Mouse (Mus musculus): ENCODE data around the gene Map3k21. TPM values are rescaled to one million over a fixed set of nuclear protein-coding genes. Genes with fewer than 3 reads are reported as not detected.
A peak's percentile ranks its signal among the peaks of the same experiment; 100 is the strongest.

The Map3k21 gene
- total and polyA plus RNA-seq, 2 experiments from 2014 or later: 0.89 to 3.7 TPM

DNA sequence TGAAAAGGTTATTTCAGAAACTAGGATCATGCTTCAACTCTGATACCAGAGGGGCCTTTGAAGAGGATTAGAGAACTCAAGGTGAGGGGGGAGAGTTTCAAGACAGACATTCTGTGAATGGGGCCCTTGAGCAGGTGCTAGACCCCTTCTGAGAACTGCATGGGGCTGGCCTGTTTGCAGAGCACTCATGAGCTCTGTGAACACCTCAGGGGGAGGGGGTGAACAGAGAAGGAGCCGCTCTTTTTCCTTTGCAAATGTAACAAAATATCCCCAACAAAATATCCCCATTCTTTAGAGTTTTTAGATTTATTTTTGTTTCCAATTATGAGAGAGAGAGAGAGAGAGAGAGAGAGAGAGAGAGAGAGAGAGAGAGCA is 47.7 kb downstream of the Map3k21 start:
- no peak for ATAC-seq
- Histone ChIP-seq H3K36me3 (ENCODE audit: insufficient read depth, low read length) (no peaks in the 10 kb centered on the region), H3K4me1 (ENCODE audit: insufficient read depth, low read length) (no peaks in the 10 kb centered on the region), H3K27me3 (ENCODE audit: insufficient read depth, low read length) (no peaks in the 10 kb centered on the region), H3K9me3 (ENCODE audit: low read length) (peaks cover 6% of the 10 kb centered on the region; the same call in 1 of the 2 replicates), H3K4me2 (ENCODE audit: low read depth, low read length) (no peak overlapping the region), H3K27ac (no peak overlapping the region), H3K9ac (replicated peaks; ENCODE audit: low read length) (no peak overlapping the region), H3K4me3 (ENCODE audit: low read length) (no peak overlapping the region)
- WGBS: 83% methylated on average over 1 of the region's 1 CpGs
- DNase-seq (ENCODE audit: low spot score): no peak
- no peak for TF ChIP-seq CTCF (IDR thresholded peaks at IDR 0.05; ENCODE audit: low read depth)

DNA sequence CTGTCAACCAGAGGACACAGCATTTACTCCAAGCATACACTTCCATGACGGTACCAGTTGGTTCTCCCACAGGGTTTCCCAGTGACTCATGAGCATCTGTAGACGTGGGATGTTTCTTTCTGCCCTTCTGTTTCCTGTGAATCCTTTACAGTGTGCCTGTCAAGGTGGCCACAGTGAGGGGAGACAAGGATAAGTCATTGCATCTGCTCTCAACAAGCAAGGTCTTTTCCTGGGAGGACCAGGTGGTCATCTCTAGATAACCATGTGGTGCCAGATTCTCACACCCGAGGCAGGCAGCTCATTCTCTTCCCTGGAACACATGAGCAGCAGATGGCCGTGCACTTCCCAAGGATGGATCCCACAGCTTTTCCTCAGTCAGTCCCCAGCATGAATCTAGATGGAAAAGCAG is 49.1 kb downstream of the Map3k21 start:
- DNase-seq (ENCODE audit: low spot score) (peak; percentile 65), ATAC-seq (peak; percentile 64)
- Histone ChIP-seq H3K4me2 (ENCODE audit: low read depth, low read length) (no peak overlapping the region), H3K9ac (replicated peaks; ENCODE audit: low read length) (no peak overlapping the region), H3K27ac (peak overlapping the region; percentile 56), H3K4me1 (ENCODE audit: insufficient read depth, low read length) (0 out of 2 replicates have a peak, but pooled peaks cover 7% of the 10 kb centered on the region), H3K9me3 (ENCODE audit: low read length) (peaks cover 6% of the 10 kb centered on the region; the same call in 1 of the 2 replicates), H3K4me3 (ENCODE audit: low read length) (no peak overlapping the region), H3K36me3 (ENCODE audit: insufficient read depth, low read length) (no peaks in the 10 kb centered on the region), H3K27me3 (ENCODE audit: insufficient read depth, low read length) (no peaks in the 10 kb centered on the region)
- no peak for TF ChIP-seq CTCF (IDR thresholded peaks at IDR 0.05; ENCODE audit: low read depth)
- WGBS: 57% methylated on average over 4 of the region's 4 CpGs

DNA sequence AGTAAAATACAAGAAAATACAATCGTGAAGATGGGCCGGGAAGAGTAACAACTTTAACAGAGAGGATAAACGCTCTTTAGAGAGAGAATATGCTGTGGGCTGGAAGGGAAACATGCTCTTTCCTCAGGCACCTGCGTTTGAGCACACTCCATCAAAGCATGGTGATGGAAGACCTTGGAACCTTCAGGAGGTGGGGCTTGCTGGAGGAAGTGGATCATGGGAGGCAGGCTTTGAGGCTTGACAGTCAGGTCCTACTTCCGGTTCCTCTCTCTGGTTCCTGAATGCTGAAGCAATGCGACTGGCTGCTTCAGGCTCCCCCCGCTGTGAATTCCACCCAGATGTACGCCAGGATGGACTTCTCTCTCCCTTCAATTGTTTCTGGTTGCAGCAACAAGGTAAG is 49.8 kb downstream of the Map3k21 start:
- Histone ChIP-seq H3K27me3 (ENCODE audit: insufficient read depth, low read length) (no peaks in the 10 kb centered on the region), H3K4me3 (ENCODE audit: low read length) (no peak overlapping the region), H3K4me1 (ENCODE audit: insufficient read depth, low read length) (0 out of 2 replicates have a peak, but pooled peaks cover 7% of the 10 kb centered on the region), H3K4me2 (ENCODE audit: low read depth, low read length) (no peak overlapping the region), H3K9ac (replicated peaks; ENCODE audit: low read length) (no peak overlapping the region), H3K36me3 (ENCODE audit: insufficient read depth, low read length) (no peaks in the 10 kb centered on the region), H3K27ac (peak overlapping the region; percentile 56), H3K9me3 (ENCODE audit: low read length) (peaks cover 6% of the 10 kb centered on the region; the same call in 1 of the 2 replicates)
- 88% methylated on average over 8 of the region's 8 CpGs for WGBS
- ATAC-seq (no peak), DNase-seq (ENCODE audit: low spot score) (no peak)
- no peak for TF ChIP-seq CTCF (IDR thresholded peaks at IDR 0.05; ENCODE audit: low read depth)

DNA sequence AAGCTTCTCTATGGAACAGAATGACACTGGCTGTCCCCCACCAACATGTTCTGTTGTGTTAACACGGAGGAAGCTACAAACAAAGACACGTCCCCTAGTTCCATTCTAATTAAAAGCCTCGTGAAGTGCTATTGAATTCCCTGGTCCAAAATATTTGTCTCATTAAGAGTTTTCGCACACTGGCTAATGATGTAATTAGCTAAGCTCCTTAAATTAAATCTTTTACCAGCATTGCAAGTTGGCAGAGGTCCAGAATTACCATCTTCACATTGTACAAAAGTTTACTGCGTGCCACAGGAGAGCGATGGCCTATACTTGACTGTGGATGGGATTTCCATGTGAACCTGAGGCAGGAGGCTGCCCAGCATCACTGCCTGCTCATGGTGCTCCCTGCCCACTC is 51.5 kb downstream of the Map3k21 start:
- Histone ChIP-seq H3K4me1 (ENCODE audit: insufficient read depth, low read length) (0 out of 2 replicates have a peak, but pooled peaks cover 7% of the 10 kb centered on the region), H3K36me3 (ENCODE audit: insufficient read depth, low read length) (no peaks in the 10 kb centered on the region), H3K9me3 (ENCODE audit: low read length) (peaks cover 6% of the 10 kb centered on the region; the same call in 1 of the 2 replicates), H3K27ac (no peak overlapping the region), H3K4me2 (ENCODE audit: low read depth, low read length) (no peak overlapping the region), H3K9ac (replicated peaks; ENCODE audit: low read length) (no peak overlapping the region), H3K27me3 (ENCODE audit: insufficient read depth, low read length) (no peaks in the 10 kb centered on the region), H3K4me3 (ENCODE audit: low read length) (no peak overlapping the region)
- TF ChIP-seq CTCF (IDR thresholded peaks at IDR 0.05; ENCODE audit: low read depth): no peak
- DNase-seq (ENCODE audit: low spot score) (peak; percentile 54), ATAC-seq (no peak)
- WGBS: 53% methylated on average over 6 of the region's 6 CpGs

DNA sequence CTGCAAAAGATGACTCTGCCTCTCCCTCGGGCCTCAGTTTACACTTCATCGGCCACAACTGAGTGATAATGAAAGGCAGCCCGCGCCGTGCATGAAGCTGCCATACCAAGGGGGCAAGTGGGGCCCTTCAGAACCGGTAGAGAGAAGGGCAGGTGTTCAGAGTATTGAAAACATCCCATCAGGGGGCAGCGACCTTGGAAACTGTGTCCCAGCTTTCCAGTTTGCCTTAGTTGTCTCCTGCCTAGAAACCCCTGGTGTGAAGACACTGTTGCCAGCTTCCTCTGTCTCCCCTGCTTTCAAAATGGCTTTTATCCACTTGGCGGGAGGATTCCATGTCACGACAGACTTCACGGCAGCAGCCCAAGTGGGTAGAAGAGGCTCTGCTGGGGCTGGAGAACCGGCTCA is 53.6 kb downstream of the Map3k21 start:
- Histone ChIP-seq H3K4me3 (ENCODE audit: low read length) (no peak overlapping the region), H3K9ac (replicated peaks; ENCODE audit: low read length) (no peak overlapping the region), H3K27me3 (ENCODE audit: insufficient read depth, low read length) (no peaks in the 10 kb centered on the region; the same call in 1 of the 2 replicates), H3K9me3 (ENCODE audit: low read length) (peaks cover 6% of the 10 kb centered on the region; the same call in 1 of the 2 replicates), H3K36me3 (ENCODE audit: insufficient read depth, low read length) (no peaks in the 10 kb centered on the region), H3K4me2 (ENCODE audit: low read depth, low read length) (peak overlapping the region; percentile 38), H3K27ac (no peak overlapping the region), H3K4me1 (ENCODE audit: insufficient read depth, low read length) (0 out of 2 replicates have a peak, but pooled peaks cover 7% of the 10 kb centered on the region)
- ATAC-seq: no peak
- WGBS: 3% methylated on average over 11 of the region's 11 CpGs
- no peak for TF ChIP-seq CTCF (IDR thresholded peaks at IDR 0.05; ENCODE audit: low read depth)
- DNase-seq (ENCODE audit: low spot score): peak; percentile 31

DNA sequence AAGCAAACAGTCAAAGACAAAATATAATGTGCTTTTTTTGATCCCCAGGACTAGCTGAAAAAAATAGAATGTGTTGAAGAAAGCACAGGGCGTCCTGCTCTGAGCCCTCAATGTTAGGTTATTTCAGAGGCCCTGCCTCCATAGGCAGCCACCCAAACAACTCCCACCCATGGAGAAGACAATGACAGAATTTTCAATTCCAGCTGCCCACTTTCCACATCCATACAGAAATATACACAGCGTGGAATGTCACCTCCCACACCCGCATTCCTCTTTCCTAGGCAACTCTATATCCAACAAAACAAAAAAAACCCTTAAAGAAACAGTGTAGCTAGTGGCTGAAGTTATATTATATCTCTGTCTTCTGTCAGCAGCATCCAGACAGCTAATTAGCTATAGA is 61.1 kb downstream of the Map3k21 start:
- Histone ChIP-seq H3K27me3 (ENCODE audit: insufficient read depth, low read length) (no peaks in the 10 kb centered on the region; the same call in 1 of the 2 replicates), H3K4me2 (ENCODE audit: low read depth, low read length) (no peak overlapping the region), H3K27ac (no peak overlapping the region), H3K36me3 (ENCODE audit: insufficient read depth, low read length) (no peaks in the 10 kb centered on the region), H3K9me3 (ENCODE audit: low read length) (no peaks in the 10 kb centered on the region), H3K9ac (replicated peaks; ENCODE audit: low read length) (no peak overlapping the region), H3K4me3 (ENCODE audit: low read length) (no peak overlapping the region), H3K4me1 (ENCODE audit: insufficient read depth, low read length) (no peaks in the 10 kb centered on the region)
- no peak for TF ChIP-seq CTCF (IDR thresholded peaks at IDR 0.05; ENCODE audit: low read depth)
- 35% methylated on average over 3 of the region's 3 CpGs for WGBS
- ATAC-seq: no peak
- DNase-seq (ENCODE audit: low spot score): no peak

DNA sequence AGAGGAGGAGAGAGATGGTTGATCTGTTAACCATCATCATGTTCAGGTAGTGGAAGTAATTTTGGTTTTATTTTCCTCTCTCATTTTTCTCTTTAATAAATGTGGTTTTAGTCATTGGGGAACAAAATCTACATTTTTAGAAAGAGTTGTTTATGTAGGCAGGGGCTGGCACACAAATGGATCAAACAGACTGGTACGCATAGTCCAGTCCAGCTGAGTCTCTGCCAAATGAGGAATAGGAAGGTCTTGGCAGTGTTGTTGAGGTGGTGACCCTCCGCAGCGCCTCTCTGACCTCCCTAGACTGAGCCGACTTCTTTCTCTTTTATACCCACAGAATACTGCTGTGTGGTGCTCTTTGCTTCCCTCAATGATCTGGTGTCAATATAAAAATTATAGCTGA is 65.7 kb downstream of the Map3k21 start:
- Histone ChIP-seq H3K9me3 (ENCODE audit: low read length) (no peaks in the 10 kb centered on the region), H3K36me3 (ENCODE audit: insufficient read depth, low read length) (no peaks in the 10 kb centered on the region), H3K4me2 (ENCODE audit: low read depth, low read length) (no peak overlapping the region), H3K9ac (replicated peaks; ENCODE audit: low read length) (no peak overlapping the region), H3K4me3 (ENCODE audit: low read length) (no peak overlapping the region), H3K27ac (no peak overlapping the region), H3K4me1 (ENCODE audit: insufficient read depth, low read length) (no peaks in the 10 kb centered on the region), H3K27me3 (ENCODE audit: insufficient read depth, low read length) (no peaks in the 10 kb centered on the region)
- 52% methylated on average over 4 of the region's 4 CpGs for WGBS
- no peak for TF ChIP-seq CTCF (IDR thresholded peaks at IDR 0.05; ENCODE audit: low read depth)
- DNase-seq (ENCODE audit: low spot score): no peak
- ATAC-seq: no peak

Measured in hindbrain, postnatal 0 days (tissue).